Mouse (Mus musculus) hematopoietic stem cell, adult 5-6 weeks (primary cell): ENCODE results near the gene Sparcl1. TPM values are rescaled to one million over a fixed set of nuclear protein-coding genes. Genes with fewer than 3 reads are reported as not detected.
A peak's percentile ranks its signal among the peaks of the same experiment; 100 is the strongest.

Source experiments
- ATAC-seq, 2 experiments: fragments of 125-278 bp in 1 of 2; replicated peaks in 1 of 2; 2 replicates each; pipeline ENCODE4 v1.8.0; 2016 to 2017; ENCODE audit warnings: inconsistent platforms in 2 of 2, mild to moderate bottlenecking in 2 of 2, moderate number of reproducible peaks in 2 of 2, low read depth in 1 of 2, moderate TSS enrichment in 1 of 2; ENCODE audit not compliant: low FRiP score in 2 of 2, poor library complexity in 2 of 2, severe bottlenecking in 2 of 2, insufficient read depth in 1 of 2, low TSS enrichment in 1 of 2
- total RNA-seq: library from RNA; stranded (forward); fragments of 172-1452, 232-1000 nt; gene quantifications from 2 replicates; pipeline ENCODE4 v1.2.3, GENCODE M21; 2017

Sparcl1 gene
- total RNA-seq, 1 experiment from 2014 or later, result not detected

- ATAC-seq, result no peak
Measured at GRCm38 (mm10) chr5:104077508-104077907, 36.0 kb downstream of the Sparcl1 start, which contains the start of gene Gm17660. Gene Gm17660, minus strand, starts transcription at chr5:104077608.

- ATAC-seq, result no peak
Measured at GRCm38 (mm10) chr5:104076361-104076760, 37.2 kb downstream of the Sparcl1 start.

DNA sequence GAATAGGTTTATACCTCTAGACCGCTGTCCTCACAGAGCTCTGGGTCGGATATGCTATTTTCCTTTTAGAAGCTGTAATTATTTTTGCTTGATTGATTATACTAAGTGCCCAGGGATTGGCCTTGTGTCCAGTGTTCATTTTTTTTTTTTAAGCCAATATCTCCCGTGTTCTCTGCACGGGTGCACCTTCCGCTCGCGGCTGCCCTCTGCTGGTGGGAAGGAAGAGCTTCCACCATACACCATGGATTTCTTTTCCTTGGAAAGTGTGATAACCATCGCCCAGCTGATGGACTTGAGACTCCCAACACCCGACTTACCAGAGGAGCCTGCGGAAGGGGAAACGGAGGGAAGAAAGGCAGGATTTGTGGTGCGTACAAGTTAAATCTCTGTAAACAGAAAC, 39.1 kb downstream of the Sparcl1 start:
- ATAC-seq, result peak; percentile 54 to 74; a peak in 3 of 4 replicates

- no peak for ATAC-seq
Measured at GRCm38 (mm10) chr5:104073602-104074001, 39.9 kb downstream of the Sparcl1 start.

DNA sequence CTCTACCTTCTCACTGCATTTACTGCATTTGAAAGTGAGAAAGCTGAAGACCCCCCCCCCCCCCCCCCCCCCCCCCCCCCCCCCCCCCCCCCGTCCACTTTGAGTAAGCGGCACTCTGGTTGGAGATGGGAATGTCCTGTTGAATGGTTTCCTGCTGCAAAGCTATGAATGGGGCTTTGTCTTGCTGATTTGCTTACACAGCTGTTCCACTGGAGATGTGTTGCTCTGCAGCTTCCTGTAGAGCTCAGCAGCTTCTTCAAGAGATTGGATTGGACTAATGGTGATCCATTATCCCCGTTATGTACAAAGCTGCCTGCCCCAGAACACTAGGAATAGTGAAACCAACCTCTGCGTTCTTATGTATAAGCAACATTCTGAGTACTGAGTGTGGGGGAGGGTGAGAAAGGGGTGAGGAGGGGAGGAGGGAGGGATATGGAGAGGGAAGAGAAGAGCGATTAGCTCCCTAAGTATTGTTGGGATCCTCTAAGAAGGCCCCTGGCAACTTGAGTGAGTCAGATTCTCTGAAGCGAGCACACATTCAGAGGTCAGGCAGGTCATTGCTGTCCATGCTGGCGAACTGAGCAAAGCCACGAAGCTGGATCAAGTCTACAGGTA, 41.2 kb downstream of the Sparcl1 start:
- ATAC-seq, result no peak; a peak in 1 of 4 replicates

- no peak for ATAC-seq
Measured at GRCm38 (mm10) chr5:104071048-104071447, 42.5 kb downstream of the Sparcl1 start.

DNA sequence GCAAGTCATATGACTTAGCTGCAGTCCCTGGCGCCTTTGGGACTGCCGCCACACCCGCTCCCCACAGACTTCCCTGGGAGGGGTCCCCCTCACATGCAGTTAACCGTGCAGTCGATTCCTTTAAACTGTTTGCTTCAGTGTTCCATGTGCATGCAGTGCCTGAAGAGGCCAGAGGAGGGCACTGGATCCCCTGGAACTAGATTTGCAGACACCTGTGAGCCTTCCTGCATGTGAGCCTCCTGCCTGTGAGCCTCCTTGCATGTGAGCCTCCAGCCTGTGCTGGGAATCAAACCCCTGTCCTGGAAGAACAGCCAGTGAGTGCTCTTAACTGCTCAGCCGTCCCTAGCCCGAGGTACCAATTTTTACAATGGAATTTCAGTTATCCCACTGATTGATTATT, 44.8 kb downstream of the Sparcl1 start:
- ATAC-seq, result peak in 1 of 2 experiments; percentile 56; a peak in 1 of 4 replicates

DNA sequence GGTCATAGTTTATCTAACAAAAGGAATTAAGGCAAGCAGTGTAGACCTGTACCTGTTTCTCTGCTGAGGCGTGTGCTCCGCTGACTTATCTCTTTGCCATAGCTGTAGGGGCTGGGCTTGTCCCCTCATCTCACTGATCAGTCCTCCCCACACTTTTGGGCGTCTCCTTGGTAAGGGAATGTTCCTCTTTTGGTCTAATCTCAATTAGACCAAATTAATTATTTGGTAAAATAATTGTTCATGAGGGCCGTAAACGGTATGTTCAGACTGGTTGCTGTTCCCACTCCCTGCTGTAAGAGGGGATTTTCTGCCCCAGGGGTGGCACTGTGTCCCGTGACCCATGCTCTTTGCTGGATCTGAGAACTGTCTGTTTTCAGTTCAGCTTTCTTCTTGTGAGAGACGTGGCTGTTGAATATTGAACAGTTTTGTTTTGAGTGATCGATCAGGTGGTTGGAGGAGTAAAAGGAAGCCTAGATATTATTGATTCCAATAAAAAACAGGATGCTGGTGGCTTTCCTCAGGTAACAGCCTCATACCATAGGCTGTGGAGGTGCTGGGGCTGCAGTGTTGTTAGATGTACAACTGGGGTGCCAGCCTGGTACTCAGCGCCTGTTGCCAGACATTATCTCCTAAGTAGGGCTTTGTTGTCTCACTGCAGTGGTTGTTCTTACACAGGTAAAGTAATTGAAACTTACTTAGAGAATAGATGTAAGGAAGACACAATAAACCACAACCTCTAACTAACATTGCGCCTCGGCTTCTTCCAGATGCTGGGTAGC, 50.6 kb downstream of the Sparcl1 start:
- ATAC-seq, result no peak

- ATAC-seq, result no peak
Measured at GRCm38 (mm10) chr5:104061936-104062772, 51.4 kb downstream of the Sparcl1 start.

- ATAC-seq, result no peak
Measured at GRCm38 (mm10) chr5:104060429-104060828, 53.1 kb downstream of the Sparcl1 start.

DNA sequence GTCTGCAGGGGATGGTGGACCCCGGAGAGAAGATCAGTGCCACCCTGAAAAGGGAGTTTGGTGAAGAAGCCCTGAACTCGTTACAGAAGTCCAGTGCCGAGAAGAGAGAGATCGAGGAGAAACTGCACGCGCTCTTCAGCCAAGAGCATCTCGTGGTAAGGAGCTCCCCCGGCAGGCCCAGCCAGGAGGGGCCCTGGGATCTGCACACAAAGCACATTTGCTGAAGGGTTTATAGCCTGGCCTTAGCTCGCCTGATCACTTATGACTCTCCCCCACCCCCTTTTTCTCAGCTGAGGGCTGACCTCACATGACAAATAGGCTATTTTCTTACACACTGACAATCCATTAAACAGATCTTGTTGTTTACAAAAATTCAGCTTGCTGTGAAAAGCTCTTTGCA, 53.9 kb downstream of the Sparcl1 start:
- ATAC-seq, result no peak

DNA sequence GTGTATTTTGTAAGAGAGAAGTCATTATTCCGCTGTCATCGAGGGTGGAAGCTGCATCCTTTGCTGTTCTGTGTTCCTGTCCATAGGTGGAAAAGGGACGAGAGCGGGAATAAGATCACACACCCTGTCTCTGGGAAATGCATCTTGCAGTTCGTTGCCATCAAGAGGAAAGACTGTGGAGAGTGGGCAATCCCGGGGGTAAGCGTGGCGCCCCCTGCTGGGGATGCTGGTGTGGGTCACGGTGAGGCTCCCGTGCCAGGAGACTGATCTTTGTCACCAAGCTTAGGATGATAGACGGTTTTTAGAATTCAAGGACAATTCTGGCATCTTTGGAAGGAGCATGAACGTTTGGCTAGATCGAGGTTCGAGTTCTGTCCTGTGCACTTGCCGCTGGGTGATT, 55.5 kb downstream of the Sparcl1 start:
- ATAC-seq, result peak; percentile 66 to 80

DNA sequence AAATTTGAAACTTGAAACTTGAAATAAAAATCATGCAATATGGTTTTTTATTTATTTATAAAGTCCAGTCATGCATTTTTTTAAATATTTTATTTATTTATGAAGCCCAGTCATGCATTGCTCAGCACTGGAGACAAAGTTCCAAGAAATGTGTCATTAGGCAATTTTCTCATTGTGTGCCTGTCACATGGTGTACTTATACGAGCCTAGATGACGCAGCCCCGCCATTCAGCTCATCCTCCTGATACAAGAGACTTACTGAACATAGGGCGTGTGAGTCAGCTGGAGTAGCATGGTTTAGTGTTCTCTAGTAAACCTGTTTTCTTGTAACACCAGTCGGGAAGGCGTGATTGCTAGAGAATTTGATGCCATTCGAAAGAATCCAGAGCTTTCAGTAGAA, 57.2 kb downstream of the Sparcl1 start:
- ATAC-seq, result no peak

DNA sequence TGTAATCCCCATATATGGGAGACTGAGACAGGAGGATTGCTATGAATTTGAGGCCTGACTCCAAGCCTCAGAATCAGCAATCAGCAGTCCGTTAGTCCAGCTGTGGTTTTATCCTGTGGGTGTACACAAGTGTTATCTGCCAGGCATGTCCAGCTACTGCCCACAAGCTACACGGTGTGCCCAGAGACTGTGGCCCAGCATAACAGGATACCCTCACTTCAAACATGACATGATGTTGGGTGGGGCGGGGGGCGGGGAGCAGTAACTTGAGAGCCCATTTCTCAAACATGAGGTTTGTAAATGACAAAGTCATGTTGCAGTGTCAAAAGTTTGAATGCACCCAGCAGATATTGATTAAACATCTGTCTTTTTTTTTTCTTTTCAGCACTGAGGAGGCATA, 57.7 kb downstream of the Sparcl1 start:
- ATAC-seq, result no peak

DNA sequence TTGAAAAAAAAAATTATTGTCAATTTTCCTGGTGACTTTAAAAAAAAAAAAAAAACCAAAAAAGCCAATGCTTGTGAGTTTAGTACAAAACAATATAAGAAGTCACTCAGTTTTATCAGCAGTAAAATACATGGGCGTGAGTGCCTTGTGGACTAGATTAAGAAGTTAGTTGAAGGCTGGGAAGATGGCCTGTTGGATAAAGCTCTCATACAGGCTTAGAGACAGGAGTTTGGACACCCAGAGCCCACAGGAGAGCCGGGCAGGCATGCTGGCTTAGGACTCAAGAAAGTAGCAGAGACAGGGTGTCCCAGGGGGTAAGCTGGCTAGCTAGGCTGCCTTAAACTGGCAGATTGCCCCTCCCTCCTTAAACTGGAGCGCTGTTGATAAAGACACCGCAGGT, 58.6 kb downstream of the Sparcl1 start:
- no peak for ATAC-seq

DNA sequence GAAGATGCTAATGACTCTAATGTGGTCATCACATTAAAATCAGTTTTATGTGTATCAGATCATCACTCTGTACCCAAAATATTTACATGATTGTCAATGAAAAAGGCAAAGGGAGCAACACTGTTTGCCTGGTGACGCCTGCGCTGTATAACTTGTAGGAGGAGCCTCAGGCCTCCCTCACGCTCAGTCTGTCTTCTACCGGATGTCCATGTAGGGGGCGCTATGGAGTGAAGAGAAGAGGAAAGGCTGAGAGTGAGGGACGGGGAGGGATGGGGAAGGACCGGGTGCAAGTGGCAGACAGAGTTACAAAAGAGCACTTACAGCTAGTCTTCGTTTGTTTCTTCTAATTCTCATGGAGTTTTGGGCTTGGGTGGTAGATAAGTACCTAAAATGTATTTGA, 60.6 kb downstream of the Sparcl1 start:
- peak; percentile 65 to 82 for ATAC-seq

- no peak for ATAC-seq
Measured at GRCm38 (mm10) chr5:104048139-104048538, 65.4 kb downstream of the Sparcl1 start.
